Comparison of ENCODE assay signal across 8 mouse cellular contexts in the genomic region with DNA sequence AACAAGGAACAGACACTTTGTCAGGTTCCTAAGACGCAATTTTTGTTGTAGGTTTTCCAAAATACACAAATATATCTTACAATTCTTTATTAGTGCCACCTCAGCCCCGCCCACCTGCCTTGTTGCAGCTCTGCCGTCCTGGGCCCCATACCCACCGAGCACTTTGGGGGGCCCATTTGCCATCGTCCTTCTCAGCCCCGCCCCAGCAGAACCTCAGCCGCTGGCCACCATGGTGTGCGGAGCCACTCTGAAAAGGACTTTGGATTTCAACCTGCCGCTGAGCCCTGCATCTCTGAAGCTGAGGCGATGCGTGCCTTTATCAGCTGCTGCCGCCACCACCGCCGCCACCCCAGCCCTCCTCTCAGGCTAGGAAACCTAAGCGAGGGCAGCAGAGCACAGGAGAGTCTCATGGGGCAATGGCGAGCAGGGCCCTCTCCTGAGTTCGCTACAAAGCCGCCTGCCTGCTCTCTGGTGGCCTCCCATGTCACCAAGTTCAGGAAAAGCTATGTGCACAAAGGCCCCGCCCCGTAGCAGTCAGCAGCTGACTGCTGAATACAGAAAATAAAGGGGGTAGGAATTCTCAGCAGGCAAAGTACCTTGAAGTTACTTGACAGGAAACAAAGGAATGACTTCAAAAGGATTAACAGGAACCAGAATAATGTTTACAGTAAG. TPM values are rescaled to one million over a fixed set of nuclear protein-coding genes. Genes with fewer than 3 reads are reported as not detected.
A peak's percentile ranks its signal among the peaks of the same experiment; 100 is the strongest.
DNase-seq lines count a peak whose midpoint lies in the region; ATAC-seq and TF ChIP-seq lines count a peak whose summit lies in the region.

No protein-coding gene starts in this region.

- no peaks in the 10 kb centered on the region for H3K4me1 ChIP-seq in lung, embryonic 14.5 days (ENCODE audit: insufficient read depth)
- H3K4me1 ChIP-seq in lung, adult 2 months (ENCODE audit: control insufficient read depth, insufficient read depth, low read length), result no peaks in the 10 kb centered on the region
- H3K4me1 ChIP-seq in forebrain, embryonic 11.5 days (replicated peaks; ENCODE audit: control insufficient read depth, insufficient read depth, low read length), result no peaks in the 10 kb centered on the region
- H3K4me1 ChIP-seq in intestine, embryonic 16.5 days (ENCODE audit: control insufficient read depth, insufficient read depth, low read length), result no peaks in the 10 kb centered on the region

- H3K36me3 ChIP-seq in lung, embryonic 14.5 days (ENCODE audit: insufficient read depth), result no peaks in the 10 kb centered on the region
- no peaks in the 10 kb centered on the region for H3K36me3 ChIP-seq in forebrain, embryonic 11.5 days (ENCODE audit: control insufficient read depth, insufficient read depth, low read length)
- H3K36me3 ChIP-seq in intestine, embryonic 16.5 days (ENCODE audit: control insufficient read depth, insufficient read depth, low read length), result no peaks in the 10 kb centered on the region

- 0 out of 2 replicates have a peak, but pooled peaks have one; percentile 14 for ATAC-seq in lung, embryonic 14.5 days (ENCODE audit: insufficient read depth)
- ATAC-seq in forebrain, embryonic 11.5 days (replicated peaks; ENCODE audit: low FRiP score), result peak; percentile 82
- ATAC-seq in intestine, embryonic 16.5 days, result peak; percentile 80

- TF ChIP-seq CTCF in lung, embryonic 14.5 days (IDR thresholded peaks at IDR 0.05; ENCODE audit: low read depth), result no peak
- TF ChIP-seq CTCF in lung, adult 2 months (IDR thresholded peaks at IDR 0.05; ENCODE audit: insufficient read depth, low read length), result no peak

- H3K9ac ChIP-seq in lung, embryonic 14.5 days, result peak overlapping the region; percentile 6; the same call in 1 of the 2 replicates
- 0 out of 2 replicates have a peak overlapping the region, but pooled peaks have one; percentile 30 for H3K9ac ChIP-seq in forebrain, embryonic 11.5 days (ENCODE audit: low read length)
- peak overlapping the region; percentile 54 for H3K9ac ChIP-seq in intestine, embryonic 16.5 days (ENCODE audit: low read depth, low read length)

- TF ChIP-seq POLR2A in lung, adult 2 months (IDR thresholded peaks at IDR 0.05; ENCODE audit: borderline replicate concordance, extremely low read depth, low read depth, low read length), result no peak

- peak; percentile 27 for DNase-seq in lung, embryonic 14.5 days
- DNase-seq in lung, adult 2 months, result no peak
- peak; percentile 61 for DNase-seq in forebrain, embryonic 11.5 days (ENCODE audit: low spot score)
- peak; percentile 11 for DNase-seq in lung, postnatal 36 days
- no peak for DNase-seq in layer of hippocampus, adult 9-11 months
- DNase-seq in frontal cortex, postnatal 14 days (ENCODE audit: low spot score in 2 of 2), result no peak
- no peak for DNase-seq in testis, postnatal 10 days (ENCODE audit: low spot score)

- no peaks in the 10 kb centered on the region for H3K9me3 ChIP-seq in lung, embryonic 14.5 days (ENCODE audit: low read depth, low read length)
- H3K9me3 ChIP-seq in forebrain, embryonic 11.5 days (ENCODE audit: control insufficient read depth, low read length), result no peaks in the 10 kb centered on the region
- H3K9me3 ChIP-seq in intestine, embryonic 16.5 days (ENCODE audit: control insufficient read depth, low read length), result no peaks in the 10 kb centered on the region

- peak overlapping the region; percentile 45 for H3K4me2 ChIP-seq in lung, embryonic 14.5 days
- H3K4me2 ChIP-seq in forebrain, embryonic 11.5 days (ENCODE audit: low read depth, low read length, severe bottlenecking), result peak overlapping the region; percentile 47
- peak overlapping the region; percentile 50 for H3K4me2 ChIP-seq in intestine, embryonic 16.5 days (ENCODE audit: low read depth, low read length)

- no peak overlapping the region for H3K27ac ChIP-seq in lung, embryonic 14.5 days (ENCODE audit: low read depth)
- H3K27ac ChIP-seq in forebrain, embryonic 11.5 days (ENCODE audit: low read depth, low read length), result no peak overlapping the region
- H3K27ac ChIP-seq in intestine, embryonic 16.5 days (ENCODE audit: low read length), result no peak overlapping the region

- 16% methylated on average over 20 of the region's 20 CpGs for WGBS in lung, embryonic 14.5 days
- WGBS in lung, adult 2 months, result 15% methylated on average over 20 of the region's 20 CpGs
- 6% methylated on average over 20 of the region's 20 CpGs for WGBS in forebrain, embryonic 11.5 days
- 8% methylated on average over 20 of the region's 20 CpGs for WGBS in intestine, embryonic 16.5 days

- H3K27me3 ChIP-seq in lung, embryonic 14.5 days (ENCODE audit: insufficient read depth, low read length), result peaks cover 16% of the 10 kb centered on the region
- H3K27me3 ChIP-seq in forebrain, embryonic 11.5 days (ENCODE audit: control insufficient read depth, insufficient read depth, low read length), result 0 out of 2 replicates have a peak, but pooled peaks cover 2% of the 10 kb centered on the region
- H3K27me3 ChIP-seq in intestine, embryonic 16.5 days (replicated peaks; ENCODE audit: control insufficient read depth, insufficient read depth, low read length), result peaks cover 7% of the 10 kb centered on the region; the same call in 1 of the 2 replicates

- H3K4me3 ChIP-seq in lung, embryonic 14.5 days (ENCODE audit: low read depth, low read length), result no peak overlapping the region
- H3K4me3 ChIP-seq in lung, adult 2 months (replicated peaks; ENCODE audit: extremely low read depth, low read depth, low read length), result no peak overlapping the region
- H3K4me3 ChIP-seq in forebrain, embryonic 11.5 days (ENCODE audit: low read depth, low read length), result peak overlapping the region; percentile 19
- peak overlapping the region; percentile 35 for H3K4me3 ChIP-seq in intestine, embryonic 16.5 days (ENCODE audit: low read length)

RNA-seq across cellular contexts. Expression of gene Psg22, which starts 28.4 kb away (rescaled TPM):
- polyA plus RNA-seq in lung, embryonic 14.5 days (2014; fragmentation: Nextera tagmentation; extraction: Ambion mirVana), result not detected in 2 replicates
- not detected in 2 replicates for polyA plus RNA-seq in lung, adult 2 months (2012; rRNA removed)
- not detected in 2 replicates for polyA plus RNA-seq in forebrain, embryonic 11.5 days (2014; fragmentation: Nextera tagmentation; extraction: Ambion mirVana)
- polyA plus RNA-seq in intestine, embryonic 16.5 days (2015; fragmentation: Nextera tagmentation; extraction: Ambion mirVana), result not detected in 2 replicates

RNA-seq across cellular contexts. Expression of gene Psg19, which starts 52.0 kb away (rescaled TPM):
- not detected in 2 replicates for polyA plus RNA-seq in lung, embryonic 14.5 days (2014; fragmentation: Nextera tagmentation; extraction: Ambion mirVana)
- polyA plus RNA-seq in lung, adult 2 months (2012; rRNA removed), result 0.07 TPM in 1 of 2 replicates, not detected in the other
- polyA plus RNA-seq in forebrain, embryonic 11.5 days (2014; fragmentation: Nextera tagmentation; extraction: Ambion mirVana), result not detected in 2 replicates
- not detected in 2 replicates for polyA plus RNA-seq in intestine, embryonic 16.5 days (2015; fragmentation: Nextera tagmentation; extraction: Ambion mirVana)

Comparison
In these comparisons a context has a peak if more than half of its experiments do, and no peak if none do; other contexts are left out.
1. DNase-seq: peak in lung, embryonic 14.5 days (single experiment), forebrain, embryonic 11.5 days (single experiment) and lung, postnatal 36 days (single experiment); none in lung, adult 2 months (single experiment), layer of hippocampus, adult 9-11 months (single experiment), frontal cortex, postnatal 14 days (0 of 2) and testis, postnatal 10 days (single experiment).
2. ATAC-seq: peak in every context shown above with its lines; median percentile 82 in forebrain, embryonic 11.5 days; 80 in intestine, embryonic 16.5 days; 14 in lung, embryonic 14.5 days.
3. H3K4me3 ChIP-seq: peak in forebrain, embryonic 11.5 days (single experiment) and intestine, embryonic 16.5 days (single experiment); none in lung, embryonic 14.5 days (single experiment) and lung, adult 2 months (single experiment).
4. Peak in every context shown above with its lines, with median percentiles within 50 percentile points of each other: H3K4me2 ChIP-seq and H3K9ac ChIP-seq.